Mouse (Mus musculus) heart, embryonic 16.5 days (tissue): Measurements from ENCODE around the gene Snx18. TPM values are rescaled to one million over a fixed set of nuclear protein-coding genes. Genes with fewer than 3 reads are reported as not detected.

Experiments used
- ATAC-seq: fragments of 200-750 bp; cut with Nextera tagmentation; replicated peaks from 2 replicates; pipeline ENCODE4 v1.8.0; 2017; ENCODE audit warnings: moderate number of reproducible peaks; ENCODE audit not compliant: insufficient read depth, low FRiP score; ENCODE audit errors: extremely low read depth
- H3K27ac ChIP-seq: fragments of 300-500 bp; sonication (generic); 2 replicates; pipeline ENCODE4 v1.5.1; 2014; ENCODE audit warnings: mild to moderate bottlenecking, low read length, control low read depth, moderate library complexity
- H3K27me3 ChIP-seq: fragments of 300-500 bp; sonication (generic); 2 replicates; pipeline ENCODE4 v1.6.1; 2014; ENCODE audit warnings: low read length, mixed read lengths; ENCODE audit not compliant: control insufficient read depth, insufficient read depth
- H3K36me3 ChIP-seq: fragments of 300-500 bp; sonication (generic); 2 replicates; pipeline ENCODE4 v1.6.1; 2014; ENCODE audit not compliant: control insufficient read depth, insufficient read depth
- H3K4me1 ChIP-seq: fragments of 300-500 bp; sonication (generic); 2 replicates; pipeline ENCODE4 v1.6.1; 2014; ENCODE audit warnings: low read length, mixed read lengths; ENCODE audit not compliant: control insufficient read depth, insufficient read depth
- H3K4me2 ChIP-seq: fragments of 300-500 bp; sonication (generic); 2 replicates; pipeline ENCODE4 v1.6.1; 2014; ENCODE audit warnings: low read depth, mild to moderate bottlenecking, control low read depth, low read length
- H3K4me3 ChIP-seq: fragments of 300-500 bp; sonication (generic); 2 replicates; pipeline ENCODE4 v1.5.1; 2014; ENCODE audit warnings: mild to moderate bottlenecking, control low read depth, low read length
- H3K9ac ChIP-seq: fragments of 300-500 bp; sonication (generic); 2 replicates; pipeline ENCODE4 v1.6.1; 2014; ENCODE audit warnings: low read length, control low read depth
- H3K9me3 ChIP-seq: fragments of 300-500 bp; sonication (generic); replicated peaks from 2 replicates; pipeline ENCODE4 v1.6.1; 2016; ENCODE audit warnings: low read length; ENCODE audit not compliant: control insufficient read depth
- WGBS: fragments of 180-500 bp; shearing (Covaris S2); extraction: QIAGEN DNeasy Blood & Tissue Kit; methylation state at CpG from one replicate; pipeline ENCODE4 v1.1.7; 2014; 5-methylcytosine and 5-hydroxymethylcytosine counted together
- polyA plus RNA-seq: library from polyadenylated mRNA; unstranded; fragments of >200 nt; fragmentation: Nextera tagmentation; extraction: Ambion mirVana; gene quantifications from 2 replicates; pipeline ENCODE4 v1.2.1, GENCODE M21; 2015

Snx18 gene
- polyA plus RNA-seq, 1 experiment from 2014 or later = 10.7 TPM

- Histone ChIP-seq H3K4me1 (0 out of 2 replicates have a peak, but pooled peaks cover 2% of the 10 kb centered on the region), H3K4me2 (no peak overlapping the region), H3K9me3 (no peaks in the 10 kb centered on the region), H3K9ac (no peak overlapping the region), H3K36me3 (no peaks in the 10 kb centered on the region), H3K27me3 (no peaks in the 10 kb centered on the region), H3K27ac (no peak overlapping the region), H3K4me3 (no peak overlapping the region)
- 78% methylated on average over 4 of the region's 4 CpGs for WGBS
- ATAC-seq = no peak
These were observed 34.8 kb downstream of the Snx18 start for GRCm38 (mm10) chr13:113583563-113583962.

GRCm38 (mm10) chr13:113582024-113582423 is 36.3 kb downstream of the Snx18 start:
- H3K4me3 ChIP-seq = no peak overlapping the region
- H3K27ac ChIP-seq = no peak overlapping the region
- H3K27me3 ChIP-seq = no peaks in the 10 kb centered on the region
- H3K4me1 ChIP-seq = no peaks in the 10 kb centered on the region
- no peaks in the 10 kb centered on the region for H3K9me3 ChIP-seq
- no peak overlapping the region for H3K4me2 ChIP-seq
- no peak for ATAC-seq
- H3K9ac ChIP-seq = no peak overlapping the region
- no peaks in the 10 kb centered on the region for H3K36me3 ChIP-seq
- 66% methylated on average over 1 of the region's 1 CpGs for WGBS

- H3K27ac ChIP-seq = no peak overlapping the region
- no peaks in the 10 kb centered on the region for H3K9me3 ChIP-seq
- H3K4me1 ChIP-seq = no peaks in the 10 kb centered on the region
- H3K9ac ChIP-seq = no peak overlapping the region
- no peaks in the 10 kb centered on the region for H3K36me3 ChIP-seq
- 81% methylated on average over 5 of the region's 5 CpGs for WGBS
- no peak overlapping the region for H3K4me3 ChIP-seq
- H3K4me2 ChIP-seq = no peak overlapping the region
- no peak for ATAC-seq
- no peaks in the 10 kb centered on the region for H3K27me3 ChIP-seq
These were observed 36.9 kb downstream of the Snx18 start for GRCm38 (mm10) chr13:113581436-113581835.

GRCm38 (mm10) chr13:113580400-113580790 is 38.0 kb downstream of the Snx18 start:
- H3K4me2 ChIP-seq = no peak overlapping the region
- H3K9me3 ChIP-seq = no peaks in the 10 kb centered on the region
- H3K9ac ChIP-seq = no peak overlapping the region
- 74% methylated on average over 6 of the region's 6 CpGs for WGBS
- no peaks in the 10 kb centered on the region for H3K36me3 ChIP-seq
- H3K27me3 ChIP-seq = no peaks in the 10 kb centered on the region
- ATAC-seq = no peak
- H3K4me1 ChIP-seq = no peaks in the 10 kb centered on the region
- H3K4me3 ChIP-seq = no peak overlapping the region
- H3K27ac ChIP-seq = no peak overlapping the region

- Histone ChIP-seq H3K9me3 (no peaks in the 10 kb centered on the region), H3K4me1 (no peaks in the 10 kb centered on the region), H3K9ac (no peak overlapping the region), H3K27me3 (no peaks in the 10 kb centered on the region), H3K4me3 (no peak overlapping the region), H3K36me3 (no peaks in the 10 kb centered on the region), H3K4me2 (no peak overlapping the region), H3K27ac (no peak overlapping the region)
- ATAC-seq = peak; percentile 45; the same call in 1 of the 2 replicates
- WGBS = 53% methylated on average over 7 of the region's 7 CpGs
These were observed 38.5 kb downstream of the Snx18 start for GRCm38 (mm10) chr13:113579788-113580399.

GRCm38 (mm10) chr13:113574232-113574631 is 44.1 kb downstream of the Snx18 start:
- H3K4me1 ChIP-seq = no peaks in the 10 kb centered on the region
- no peak overlapping the region for H3K9ac ChIP-seq
- WGBS = 84% methylated on average over 13 of the region's 13 CpGs
- no peak overlapping the region for H3K27ac ChIP-seq
- H3K27me3 ChIP-seq = no peaks in the 10 kb centered on the region
- ATAC-seq = peak; percentile 64; the same call in 1 of the 2 replicates
- H3K36me3 ChIP-seq = no peaks in the 10 kb centered on the region
- no peaks in the 10 kb centered on the region for H3K9me3 ChIP-seq
- no peak overlapping the region for H3K4me2 ChIP-seq
- H3K4me3 ChIP-seq = no peak overlapping the region

- no peaks in the 10 kb centered on the region for H3K27me3 ChIP-seq
- no peak overlapping the region for H3K9ac ChIP-seq
- H3K36me3 ChIP-seq = no peaks in the 10 kb centered on the region
- no peaks in the 10 kb centered on the region for H3K9me3 ChIP-seq
- H3K4me3 ChIP-seq = no peak overlapping the region
- ATAC-seq = no peak
- H3K27ac ChIP-seq = no peak overlapping the region
- H3K4me2 ChIP-seq = no peak overlapping the region
- no peaks in the 10 kb centered on the region for H3K4me1 ChIP-seq
- 84% methylated on average over 2 of the region's 2 CpGs for WGBS
These were observed 45.0 kb downstream of the Snx18 start for GRCm38 (mm10) chr13:113573377-113573776.

- WGBS = 74% methylated on average over 9 of the region's 9 CpGs
- Histone ChIP-seq H3K36me3 (no peaks in the 10 kb centered on the region), H3K9ac (no peak overlapping the region), H3K4me1 (no peaks in the 10 kb centered on the region), H3K9me3 (no peaks in the 10 kb centered on the region), H3K27ac (no peak overlapping the region), H3K4me3 (no peak overlapping the region), H3K4me2 (no peak overlapping the region), H3K27me3 (no peaks in the 10 kb centered on the region)
- ATAC-seq = no peak
These were observed 46.2 kb downstream of the Snx18 start for GRCm38 (mm10) chr13:113572046-113572686.

GRCm38 (mm10) chr13:113569526-113569925 is 48.8 kb downstream of the Snx18 start:
- 32% methylated on average over 2 of the region's 2 CpGs for WGBS
- no peak for ATAC-seq
- H3K36me3 ChIP-seq = no peaks in the 10 kb centered on the region
- no peak overlapping the region for H3K27ac ChIP-seq
- H3K9ac ChIP-seq = no peak overlapping the region
- no peaks in the 10 kb centered on the region for H3K4me1 ChIP-seq
- no peak overlapping the region for H3K4me3 ChIP-seq
- H3K4me2 ChIP-seq = no peak overlapping the region
- no peaks in the 10 kb centered on the region for H3K9me3 ChIP-seq
- no peaks in the 10 kb centered on the region for H3K27me3 ChIP-seq
